Mouse (Mus musculus): ENCODE data around the gene Muc5b. TPM values are rescaled to one million over a fixed set of nuclear protein-coding genes. Genes with fewer than 3 reads are reported as not detected.

The Muc5b gene
- polyA plus RNA-seq, 1 experiment from 2014 or later = 0.01 TPM

DNA sequence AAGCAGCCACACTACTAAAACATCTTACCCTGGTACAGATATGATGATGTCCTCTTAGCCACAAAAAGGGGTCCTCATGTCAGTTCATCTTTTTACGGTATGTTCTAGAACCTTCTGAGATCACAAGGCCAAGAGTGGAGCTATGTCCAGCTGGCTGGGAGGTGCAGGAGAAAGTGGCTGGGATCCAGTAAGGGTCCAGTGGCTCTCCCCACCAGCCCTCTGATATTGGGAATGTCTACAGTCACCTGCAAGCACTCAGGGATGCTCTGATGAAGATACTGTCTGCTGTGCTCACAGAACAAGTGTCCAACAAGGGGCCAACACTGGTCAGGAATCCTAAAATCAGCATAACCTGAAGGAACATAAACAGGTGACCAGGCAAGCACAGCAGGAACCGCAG is 79.5 kb downstream of the Muc5b start, which contains the start of gene Tollip:
Gene Tollip (minus strand): TSS at position 101 of the 400 bp plus-strand sequence.
- no peak within 1 kb of the TSS for H3K4me3 ChIP-seq (ENCODE audit: low read length)
- 89% methylated on average over 2 of the region's 2 CpGs for WGBS
- no peaks in the 10 kb centered on the region for H3K4me1 ChIP-seq (ENCODE audit: control insufficient read depth, insufficient read depth, low read length)
- no peaks in the 10 kb centered on the region for H3K36me3 ChIP-seq (ENCODE audit: control insufficient read depth, insufficient read depth, low read length)
- no peak within 1 kb of the TSS for H3K4me2 ChIP-seq (replicated peaks; ENCODE audit: low read depth, low read length)
- no peak within 1 kb of the TSS for H3K27ac ChIP-seq (ENCODE audit: low read depth, low read length)
- no peaks in the 10 kb centered on the region for H3K9me3 ChIP-seq (ENCODE audit: control insufficient read depth, low read length)
- peaks cover 4% of the 10 kb centered on the region; the same call in 1 of the 2 replicates for H3K27me3 ChIP-seq (ENCODE audit: control insufficient read depth, insufficient read depth, low read length)
- no peak within 1 kb of the TSS for H3K9ac ChIP-seq (ENCODE audit: low read depth, low read length)
- ATAC-seq (ENCODE audit: low FRiP score, low TSS enrichment) = no peak

Other genes starting within 250 kb of the Muc5b start
- gene Muc6, start 183.8 kb upstream of the Muc5b start, polyA plus RNA-seq (2014; fragmentation: Nextera tagmentation; extraction: Ambion mirVana) = 0.09 and 0.31 TPM in 2 replicates
- gene Muc2, start 148.7 kb upstream of the Muc5b start, polyA plus RNA-seq (2014; fragmentation: Nextera tagmentation; extraction: Ambion mirVana) = 0.14 and 0.61 TPM in 2 replicates
- gene Muc5ac, start 50.1 kb upstream of the Muc5b start, polyA plus RNA-seq (2014; fragmentation: Nextera tagmentation; extraction: Ambion mirVana) = not detected in 2 replicates
- 21.0 and 45.8 TPM in 2 replicates for gene Tollip, start 79.4 kb downstream of the Muc5b start, polyA plus RNA-seq (2014; fragmentation: Nextera tagmentation; extraction: Ambion mirVana)
- gene Brsk2, start 110.7 kb downstream of the Muc5b start, polyA plus RNA-seq (2014; fragmentation: Nextera tagmentation; extraction: Ambion mirVana) = 0.46 and 0.69 TPM in 2 replicates
- 63.8 and 65.8 TPM in 2 replicates for gene Mob2, start 222.0 kb downstream of the Muc5b start, polyA plus RNA-seq (2014; fragmentation: Nextera tagmentation; extraction: Ambion mirVana)